Mouse (Mus musculus): ENCODE results near the gene Kcnq1.

The Kcnq1 gene

GRCm38 (mm10) chr7:143416406-143416805, 310.2 kb downstream of the Kcnq1 start:
- DNase-seq (ENCODE audit: low spot score): no peak

GRCm38 (mm10) chr7:143417875-143418274, 311.7 kb downstream of the Kcnq1 start:
- DNase-seq (ENCODE audit: low spot score): no peak

- DNase-seq (ENCODE audit: low spot score): no peak
These were observed 313.5 kb downstream of the Kcnq1 start for GRCm38 (mm10) chr7:143419585-143420160.

- DNase-seq (ENCODE audit: low spot score): no peak
These were observed 322.1 kb downstream of the Kcnq1 start for GRCm38 (mm10) chr7:143428142-143428813.

GRCm38 (mm10) chr7:143428814-143429499, 322.8 kb downstream of the Kcnq1 start:
- no peak for DNase-seq (ENCODE audit: low spot score)

- no peak for DNase-seq (ENCODE audit: low spot score)
These were observed 326.5 kb downstream of the Kcnq1 start for GRCm38 (mm10) chr7:143432631-143433030.

GRCm38 (mm10) chr7:143433331-143433730, 327.2 kb downstream of the Kcnq1 start:
- DNase-seq (ENCODE audit: low spot score): no peak

- no peak for DNase-seq (ENCODE audit: low spot score)
These were observed 331.2 kb downstream of the Kcnq1 start for GRCm38 (mm10) chr7:143437231-143437893.

GRCm38 (mm10) chr7:143437894-143438581, 331.9 kb downstream of the Kcnq1 start:
- no peak for DNase-seq (ENCODE audit: low spot score)

GRCm38 (mm10) chr7:143438965-143439364, 332.8 kb downstream of the Kcnq1 start:
- no peak for DNase-seq (ENCODE audit: low spot score)

- no peak for DNase-seq (ENCODE audit: low spot score)
These were observed 338.4 kb downstream of the Kcnq1 start for GRCm38 (mm10) chr7:143444580-143444954.

- no peak for DNase-seq (ENCODE audit: low spot score)
These were observed 338.9 kb downstream of the Kcnq1 start for GRCm38 (mm10) chr7:143444955-143445648.

- no peak for DNase-seq (ENCODE audit: low spot score)
These were observed 339.7 kb downstream of the Kcnq1 start for GRCm38 (mm10) chr7:143445651-143446460.

GRCm38 (mm10) chr7:143447130-143447529, 341.0 kb downstream of the Kcnq1 start:
- DNase-seq (ENCODE audit: low spot score): no peak

- DNase-seq (ENCODE audit: low spot score): no peak
These were observed 352.8 kb downstream of the Kcnq1 start for GRCm38 (mm10) chr7:143458963-143459331.

- DNase-seq (ENCODE audit: low spot score): no peak
These were observed 353.4 kb downstream of the Kcnq1 start for GRCm38 (mm10) chr7:143459332-143460211.

- DNase-seq (ENCODE audit: low spot score): no peak
These were observed 354.2 kb downstream of the Kcnq1 start for GRCm38 (mm10) chr7:143460217-143460834.

GRCm38 (mm10) chr7:143460874-143461273, 354.7 kb downstream of the Kcnq1 start, which contains the start of gene Cdkn1c:
TSS of gene Cdkn1c (minus strand) at chr7:143461050.
- DNase-seq (ENCODE audit: low spot score): peak; percentile 79

- DNase-seq (ENCODE audit: low spot score): no peak
These were observed 355.2 kb downstream of the Kcnq1 start for GRCm38 (mm10) chr7:143461294-143461870.
